Mouse (Mus musculus) intestine, postnatal 0 days (tissue): ENCODE results near the gene C8a. TPM values are rescaled to one million over a fixed set of nuclear protein-coding genes. Genes with fewer than 3 reads are reported as not detected.

Experiments
- ATAC-seq: fragments of 200-750 bp; cut with Nextera tagmentation; 2 replicates; pipeline ENCODE4 v1.8.0; 2017; ENCODE audit warnings: mild to moderate bottlenecking, moderate TSS enrichment, moderate library complexity
- H3K27ac ChIP-seq: fragments of 300-500 bp; sonication (generic); 2 replicates; pipeline ENCODE4 v1.5.1; 2014; ENCODE audit warnings: mild to moderate bottlenecking, low read depth, low read length, moderate library complexity
- H3K27me3 ChIP-seq: fragments of 300-500 bp; sonication (generic); replicated peaks from 2 replicates; pipeline ENCODE4 v1.6.1; 2014; ENCODE audit warnings: low read length, mixed read lengths; ENCODE audit not compliant: control insufficient read depth, insufficient read depth
- H3K36me3 ChIP-seq: fragments of 300-500 bp; sonication (generic); 2 replicates; pipeline ENCODE4 v1.6.1; 2014; ENCODE audit warnings: mild to moderate bottlenecking, moderate library complexity; ENCODE audit not compliant: control insufficient read depth, insufficient read depth
- H3K4me1 ChIP-seq: fragments of 300-500 bp; sonication (generic); replicated peaks from 2 replicates; pipeline ENCODE4 v1.6.1; 2014; ENCODE audit warnings: antibody characterized with exemption, low read length, mixed read lengths; ENCODE audit not compliant: control insufficient read depth, insufficient read depth
- H3K4me2 ChIP-seq: fragments of 300-500 bp; sonication (generic); replicated peaks from 2 replicates; pipeline ENCODE4 v1.6.1; 2014; ENCODE audit warnings: low read depth, mild to moderate bottlenecking, moderate library complexity
- H3K4me3 ChIP-seq: fragments of 300-500 bp; sonication (generic); 2 replicates; pipeline ENCODE4 v1.5.1; 2014; ENCODE audit warnings: low read depth, low read length
- H3K9ac ChIP-seq: fragments of 300-500 bp; sonication (generic); 2 replicates; pipeline ENCODE4 v1.6.1; 2014; ENCODE audit warnings: mild to moderate bottlenecking, low read depth, low read length
- H3K9me3 ChIP-seq: fragments of 300-500 bp; sonication (generic); 2 replicates; pipeline ENCODE4 v1.6.1; 2016; ENCODE audit warnings: mixed run types; ENCODE audit not compliant: control insufficient read depth
- CTCF ChIP-seq: sonication (generic); IDR thresholded peaks from 2 replicates; pipeline ENCODE4 v1.5.1; 2016; ENCODE audit warnings: low read depth, mild to moderate bottlenecking, control low read depth, antibody characterized with exemption, moderate library complexity
- WGBS: fragments of 180-500 bp; shearing (Covaris S2); extraction: QIAGEN DNeasy Blood & Tissue Kit; methylation state at CpG from one replicate; pipeline ENCODE4 v1.1.7; 2014; 5-methylcytosine and 5-hydroxymethylcytosine counted together
- polyA plus RNA-seq: library from polyadenylated mRNA; unstranded; fragments of >200 nt; fragmentation: Nextera tagmentation; extraction: Ambion mirVana; gene quantifications from 2 replicates; pipeline ENCODE4 v1.2.1, GENCODE M21; 2015

C8a gene
- polyA plus RNA-seq = not detected in 2 replicates

DNA sequence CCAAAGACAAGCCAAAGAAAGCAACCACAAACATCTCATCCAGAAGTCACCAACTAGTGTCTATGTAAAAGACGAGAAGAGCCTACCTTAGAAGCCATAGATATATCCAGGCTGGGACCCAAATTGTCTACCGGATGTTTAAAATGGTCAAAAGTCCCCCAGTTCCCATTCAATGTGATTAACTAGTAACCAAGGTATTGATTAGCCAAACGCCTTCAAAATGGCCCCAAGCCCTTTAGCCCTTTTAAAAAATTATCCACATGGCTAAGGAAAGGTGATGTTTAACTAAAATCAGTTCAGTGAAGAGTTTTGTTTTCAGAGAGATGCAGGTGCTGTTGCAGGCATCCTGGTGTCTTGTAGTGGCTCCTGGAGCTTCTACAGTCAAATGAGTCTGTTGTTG lies at the start of gene C8a:
Gene C8a, minus strand, starts transcription at position 76 of the 400 bp plus-strand sequence.
- WGBS = 68% methylated on average over 3 of the region's 3 CpGs
- no peak within 1 kb of the TSS for H3K4me2 ChIP-seq

DNA sequence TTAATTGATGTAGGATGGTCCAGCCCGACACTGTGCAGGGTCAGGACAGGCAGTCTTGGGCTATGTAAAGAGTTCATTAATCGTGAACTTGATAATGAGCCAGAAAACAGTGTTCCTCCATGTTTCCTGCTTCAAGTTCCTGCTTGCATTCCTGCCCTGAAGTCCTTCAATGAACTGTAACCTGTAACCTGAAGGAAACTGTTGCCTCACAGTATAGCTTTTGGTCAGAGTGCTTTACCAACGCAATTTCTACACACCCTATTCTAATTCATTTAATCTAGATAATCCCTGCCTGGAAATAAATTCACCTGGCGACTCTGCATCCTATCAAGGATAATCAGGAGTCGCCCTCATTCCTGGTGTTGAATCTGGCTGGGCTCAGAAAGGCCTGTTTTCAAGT lies 49.2 kb upstream of the C8a start:
- no peak for TF ChIP-seq CTCF
- no peak for ATAC-seq
- Histone ChIP-seq H3K27ac (no peak overlapping the region), H3K9me3 (no peaks in the 10 kb centered on the region), H3K36me3 (no peaks in the 10 kb centered on the region), H3K4me2 (no peak overlapping the region), H3K4me3 (no peak overlapping the region), H3K9ac (no peak overlapping the region), H3K4me1 (no peaks in the 10 kb centered on the region), H3K27me3 (no peaks in the 10 kb centered on the region)
- whole genome bisulfite sequencing = 82% methylated on average over 5 of the region's 5 CpGs

More for the DNA sequence above, at the start of gene C8a:
- Histone ChIP-seq H3K27ac (no peak within 1 kb of the TSS), H3K4me1 (no peaks in the 10 kb centered on the region), H3K9me3 (no peaks in the 10 kb centered on the region), H3K9ac (no peak within 1 kb of the TSS), H3K27me3 (0 out of 2 replicates have a peak, but pooled peaks cover 2% of the 10 kb centered on the region), H3K4me3 (no peak within 1 kb of the TSS), H3K36me3 (no peaks in the 10 kb centered on the region)
- no peak for TF ChIP-seq CTCF
- no peak for ATAC-seq

DNA sequence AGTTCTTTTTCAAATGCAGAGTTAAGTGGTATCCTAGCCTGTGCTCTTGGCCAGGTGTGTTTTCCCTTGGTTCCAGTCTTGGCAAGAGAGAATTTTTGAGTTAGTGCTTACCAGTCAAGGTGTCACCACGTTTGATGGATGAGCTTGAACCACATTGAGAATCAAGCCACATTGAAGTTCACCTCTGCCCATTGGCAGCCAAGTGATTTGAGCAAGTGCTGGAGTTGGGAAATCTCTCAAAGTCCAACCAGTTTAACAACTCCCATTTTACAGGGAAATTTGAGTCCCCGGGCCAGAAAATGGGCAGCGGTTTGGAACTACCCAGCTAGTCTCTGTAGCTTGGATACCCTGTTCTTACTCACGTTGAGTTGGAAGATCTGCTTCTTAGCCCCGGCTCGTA lies 41.8 kb upstream of the C8a start:
- no peak overlapping the region for H3K9ac ChIP-seq
- no peak overlapping the region for H3K4me3 ChIP-seq
- WGBS = 80% methylated on average over 6 of the region's 6 CpGs
- no peaks in the 10 kb centered on the region for H3K27me3 ChIP-seq
- H3K4me1 ChIP-seq = no peaks in the 10 kb centered on the region; the same call in 1 of the 2 replicates
- TF ChIP-seq CTCF = no peak
- no peaks in the 10 kb centered on the region for H3K36me3 ChIP-seq
- ATAC-seq = no peak
- no peak overlapping the region for H3K27ac ChIP-seq
- no peaks in the 10 kb centered on the region for H3K9me3 ChIP-seq
- H3K4me2 ChIP-seq = no peak overlapping the region

DNA sequence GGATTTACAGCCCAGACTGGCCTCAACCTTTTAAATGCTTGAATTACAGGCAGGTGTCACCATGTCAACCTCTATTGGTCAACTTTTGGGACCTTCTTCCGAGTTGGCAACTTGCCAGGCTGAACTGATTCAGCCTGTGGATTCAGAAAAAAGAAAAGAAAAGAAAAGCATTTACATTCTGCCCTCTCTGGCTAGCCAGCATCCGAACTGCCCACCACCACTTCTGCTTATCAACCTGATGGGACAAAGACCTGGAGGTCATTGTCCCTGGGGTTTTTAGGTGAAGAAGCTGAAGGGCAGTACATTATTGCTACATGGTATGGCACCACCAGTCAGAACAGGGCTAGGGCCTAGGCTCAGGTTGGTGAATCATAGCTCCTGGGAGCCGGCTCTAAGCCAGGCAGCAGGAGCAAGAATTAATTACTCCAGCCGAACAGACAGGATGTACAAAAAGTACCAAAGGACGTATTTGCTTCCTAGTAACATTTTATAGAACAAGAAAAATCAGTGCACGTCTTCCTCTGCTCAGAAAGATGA lies 38.6 kb upstream of the C8a start:
- H3K9ac ChIP-seq = no peak overlapping the region
- H3K9me3 ChIP-seq = no peaks in the 10 kb centered on the region
- H3K4me2 ChIP-seq = no peak overlapping the region
- H3K36me3 ChIP-seq = no peaks in the 10 kb centered on the region
- no peak for TF ChIP-seq CTCF
- H3K4me3 ChIP-seq = no peak overlapping the region
- no peak for ATAC-seq
- H3K27me3 ChIP-seq = no peaks in the 10 kb centered on the region
- 63% methylated on average over 6 of the region's 6 CpGs for WGBS
- H3K4me1 ChIP-seq = no peaks in the 10 kb centered on the region; the same call in 1 of the 2 replicates
- no peak overlapping the region for H3K27ac ChIP-seq

DNA sequence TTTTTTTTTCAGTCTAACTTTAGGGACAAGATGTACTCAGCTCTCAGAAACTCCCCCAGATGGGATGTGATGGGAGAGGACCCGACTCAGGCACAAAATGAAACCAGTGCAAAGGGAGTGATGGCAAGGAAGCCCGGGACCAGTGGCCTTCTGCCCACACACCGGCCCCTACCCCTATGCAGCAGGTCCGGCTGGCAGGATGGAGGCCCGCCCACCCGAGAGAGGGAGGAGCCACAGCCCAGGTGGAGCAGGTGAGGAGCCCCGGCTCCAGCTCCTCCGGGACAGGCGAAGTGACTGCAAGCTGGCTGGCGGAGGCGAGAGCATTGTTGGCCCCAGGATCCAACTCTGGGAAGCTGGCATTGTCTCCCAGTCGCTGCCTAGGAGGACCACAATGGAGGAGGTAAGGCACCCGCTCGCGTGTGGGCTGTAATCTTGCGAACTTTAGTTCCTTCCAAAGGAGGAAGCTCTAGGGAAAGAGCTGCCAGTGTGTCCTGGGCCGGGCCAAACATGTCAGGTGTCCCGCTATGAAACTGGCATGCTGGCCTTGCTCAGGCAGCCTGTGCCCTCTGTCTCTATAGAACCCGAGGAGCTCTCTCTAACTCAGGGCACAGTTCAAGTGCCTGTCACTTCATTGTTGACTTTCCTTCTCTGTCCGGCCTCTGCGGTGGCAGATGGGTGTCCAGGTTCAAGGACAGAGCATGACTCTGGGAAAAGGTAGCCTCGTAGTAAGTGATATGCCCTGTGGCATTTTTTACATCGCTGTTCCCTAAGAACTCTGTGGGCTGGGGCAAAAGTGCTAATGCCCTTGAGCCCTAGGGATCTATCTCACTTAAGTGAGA lies 37.3 kb upstream of the C8a start, which contains the start of gene Fyb2:
Gene Fyb2, plus strand, starts transcription at position 166 of the 839 bp plus-strand sequence.
- no peaks in the 10 kb centered on the region for H3K27me3 ChIP-seq
- peak within 1 kb of the TSS; percentile 33 for H3K4me3 ChIP-seq
- no peak for TF ChIP-seq CTCF
- H3K36me3 ChIP-seq = no peaks in the 10 kb centered on the region
- 16% methylated on average over 23 of the region's 23 CpGs for WGBS
- peak within 1 kb of the TSS; percentile 71 for H3K4me2 ChIP-seq
- no peak within 1 kb of the TSS for H3K27ac ChIP-seq
- H3K4me1 ChIP-seq = no peaks in the 10 kb centered on the region; the same call in 1 of the 2 replicates
- no peaks in the 10 kb centered on the region for H3K9me3 ChIP-seq
- H3K9ac ChIP-seq = 0 out of 2 replicates have a peak within 1 kb of the TSS, but pooled peaks have one; percentile 11
- peak; percentile 25; the same call in 1 of the 2 replicates for ATAC-seq

DNA sequence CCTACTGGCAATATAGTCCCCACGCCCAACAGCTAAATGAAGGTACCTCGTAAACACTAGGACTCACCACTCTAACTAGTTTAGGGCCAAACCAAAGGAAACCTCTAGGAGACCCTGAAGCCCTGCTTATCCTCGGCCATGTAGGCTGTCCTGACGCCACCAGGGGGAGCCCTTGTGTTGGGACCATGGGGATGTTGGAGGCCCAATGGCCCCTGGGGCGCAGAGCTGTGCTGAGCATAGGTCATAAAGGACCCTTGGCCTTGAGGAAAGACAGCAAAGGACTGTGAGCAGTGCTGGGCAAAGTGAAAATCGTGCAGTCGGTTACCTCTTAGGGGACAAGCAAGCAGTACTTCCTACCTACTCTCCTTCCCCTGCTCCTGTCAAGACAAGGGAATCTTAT lies 35.5 kb upstream of the C8a start:
- Histone ChIP-seq H3K9me3 (no peaks in the 10 kb centered on the region), H3K27me3 (no peaks in the 10 kb centered on the region), H3K27ac (no peak overlapping the region), H3K4me1 (no peaks in the 10 kb centered on the region; the same call in 1 of the 2 replicates), H3K4me3 (no peak overlapping the region), H3K36me3 (no peaks in the 10 kb centered on the region), H3K4me2 (no peak overlapping the region), H3K9ac (no peak overlapping the region)
- peak; percentile 95 for TF ChIP-seq CTCF
- WGBS = 27% methylated on average over 7 of the region's 7 CpGs
- ATAC-seq = peak; percentile 36; the same call in 1 of the 2 replicates
